Mouse (Mus musculus) heart, adult 8-10 months (tissue): ENCODE measurements around the gene Kbtbd13. TPM values are rescaled to one million over a fixed set of nuclear protein-coding genes. Genes with fewer than 3 reads are reported as not detected.

Experiments used
- DNase-seq: peaks from one replicate; pipeline ENCODE4 v3.0.0; 2022; ENCODE audit warnings: low spot score
- total RNA-seq, 4 experiments: library from RNA; stranded (reverse); gene quantifications; 2 replicates each; pipeline ENCODE4 v1.2.4; 2022

Gene Kbtbd13
- total RNA-seq, 4 experiments from 2014 or later = 2.4 to 3.6 (median 3.1) TPM

DNA sequence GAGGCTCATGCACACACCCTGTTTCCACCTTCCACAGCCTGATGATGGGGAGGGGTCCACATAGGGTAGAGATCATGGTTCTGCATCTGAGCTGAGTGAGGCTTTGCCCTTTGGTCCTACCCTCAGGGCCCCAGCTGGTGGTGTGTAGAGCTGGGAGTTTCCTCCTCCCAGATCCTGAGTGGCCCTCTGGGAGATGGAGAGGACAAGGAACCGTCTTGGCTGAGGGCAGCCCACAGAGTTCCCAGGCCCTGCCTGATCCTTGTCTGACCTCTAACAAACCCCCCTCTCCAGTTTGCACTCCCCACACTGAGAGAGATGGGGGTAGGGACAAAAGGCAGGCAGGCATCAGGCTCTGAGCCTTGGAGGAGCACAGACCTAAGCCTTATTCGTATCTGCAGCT is 2.9 kb upstream of the Kbtbd13 start:
- no peak for DNase-seq

DNA sequence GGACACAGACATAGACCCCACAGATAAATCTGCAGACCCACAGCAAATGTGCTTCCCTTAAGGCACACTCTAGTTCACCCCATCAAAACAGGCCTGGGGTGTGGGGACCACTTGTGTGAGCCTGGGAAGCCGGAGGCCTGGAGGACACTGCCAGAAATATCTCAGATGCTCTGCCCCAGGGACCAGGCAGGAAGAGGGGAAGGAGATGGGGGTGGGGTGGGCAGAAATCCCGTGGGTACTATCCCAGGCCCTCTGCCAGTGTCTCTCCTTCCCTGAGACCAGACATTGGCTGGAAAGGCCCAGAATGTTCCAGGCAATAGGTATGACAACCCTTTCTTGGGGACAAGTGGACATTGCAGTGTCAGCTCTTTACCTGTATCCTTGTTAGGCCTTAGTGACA is 2.2 kb upstream of the Kbtbd13 start:
- DNase-seq = peak; percentile 27

DNA sequence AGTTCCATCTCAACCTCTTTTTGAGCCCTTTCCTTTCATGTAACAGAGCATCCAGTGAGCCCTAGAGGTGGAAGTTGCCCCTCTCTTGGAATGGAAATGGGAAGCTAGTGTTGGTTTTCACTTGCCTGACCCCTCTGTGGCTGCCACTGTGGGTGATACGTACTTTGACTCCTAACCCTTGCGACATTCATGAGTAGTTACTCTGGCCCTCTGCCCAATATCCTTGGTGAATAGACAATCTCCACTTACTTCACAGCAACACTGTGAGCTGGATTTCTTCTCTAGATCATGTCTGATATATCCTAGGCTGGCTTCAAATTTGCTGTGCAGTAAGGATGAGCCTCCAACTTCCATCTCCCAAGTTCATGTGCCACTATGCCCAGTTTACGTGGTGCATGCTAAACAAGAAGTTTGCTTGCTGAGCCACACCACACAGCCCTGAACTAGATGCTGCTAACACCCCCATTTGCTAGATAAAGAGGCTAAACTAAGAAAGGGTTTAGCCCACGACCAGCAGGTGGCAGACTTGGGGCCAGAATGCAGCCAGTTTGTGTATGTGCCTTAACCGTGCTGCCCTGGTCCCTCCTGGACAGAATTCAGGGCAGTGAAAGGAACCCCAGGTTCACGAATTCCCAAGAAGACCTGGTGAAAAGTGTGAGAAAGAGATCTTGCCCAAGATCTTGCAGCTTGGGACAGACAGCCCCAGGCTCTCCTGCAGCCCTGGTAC is 1.3 kb upstream of the Kbtbd13 start:
- DNase-seq = peak; percentile 63

DNA sequence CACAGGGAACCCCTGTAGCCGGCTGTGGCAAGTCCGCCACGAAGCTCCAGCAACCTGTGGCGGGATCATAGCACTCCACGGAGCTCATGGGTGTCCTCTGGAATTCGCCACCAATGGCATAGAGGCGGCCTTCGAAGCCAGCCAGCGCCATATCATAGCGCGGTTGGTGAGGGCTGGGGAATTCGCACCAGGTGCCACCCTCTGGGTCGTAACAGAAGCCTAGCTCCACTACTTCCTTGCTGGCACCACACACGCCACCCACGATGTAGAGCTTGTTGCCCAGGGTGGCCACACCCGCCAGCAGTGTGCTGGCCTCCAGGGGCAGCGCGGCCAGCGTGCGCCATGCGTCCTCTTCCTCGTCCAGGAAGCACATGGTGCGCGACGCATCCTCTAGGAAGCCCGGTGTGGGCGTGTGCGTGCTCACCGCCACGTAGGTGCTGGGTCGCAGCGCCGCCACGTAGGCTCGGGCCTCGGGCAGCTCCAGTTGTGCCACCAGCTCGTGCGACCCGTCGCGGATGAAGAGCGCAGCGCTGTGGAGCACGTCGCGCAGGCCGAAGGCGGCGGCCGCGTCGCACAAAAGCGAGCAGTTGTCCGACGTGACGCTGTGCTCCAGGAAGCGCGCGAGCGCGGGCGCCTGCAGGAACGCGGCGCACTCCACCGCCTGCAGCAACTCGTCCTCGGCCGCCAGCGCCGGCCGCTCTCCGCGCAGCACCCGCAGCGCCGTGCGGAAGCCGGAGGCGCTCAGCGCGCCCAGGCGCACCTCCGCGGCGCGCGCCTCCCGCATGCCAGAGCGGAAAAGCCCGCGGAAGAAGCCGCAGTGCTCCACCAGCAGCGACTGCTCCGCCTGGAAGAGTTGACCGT is 470 bp downstream of the Kbtbd13 start:
- DNase-seq = no peak

DNA sequence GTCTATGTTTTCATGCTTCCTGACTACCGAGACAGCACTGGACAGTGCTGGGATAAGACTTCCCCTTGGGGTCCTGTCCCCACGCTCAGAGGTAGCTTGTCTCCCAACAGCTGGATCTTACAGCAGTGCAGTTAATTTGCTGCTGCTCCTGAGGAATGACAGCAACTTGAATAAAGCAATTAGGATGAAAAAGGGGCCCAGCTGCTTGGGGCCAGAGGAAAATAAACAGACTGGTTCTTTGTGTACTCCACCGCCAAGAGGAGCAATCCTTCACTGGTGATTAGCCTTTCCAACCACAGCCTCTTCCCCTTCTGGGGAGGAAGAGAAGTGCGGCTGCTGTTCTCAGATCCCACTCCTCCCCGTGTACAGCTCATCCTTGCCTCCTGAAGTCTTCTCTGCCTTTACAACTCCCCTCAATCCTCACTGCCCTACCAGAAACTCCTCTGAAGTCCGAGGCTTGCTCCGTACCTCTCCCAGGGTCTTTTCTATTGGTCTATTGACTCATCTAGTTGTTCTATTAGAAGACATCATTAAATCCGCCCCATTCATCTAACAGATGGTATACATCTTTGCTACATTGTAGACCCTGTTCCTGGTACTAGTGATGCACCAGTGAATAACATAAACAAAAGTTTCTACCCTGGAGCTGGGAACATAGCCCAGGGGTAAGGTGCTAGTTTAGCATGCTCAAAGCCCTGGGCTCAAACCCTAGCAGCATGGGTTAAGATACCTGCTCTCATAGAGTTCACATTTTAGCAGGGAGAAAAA is 4.9 kb downstream of the Kbtbd13 start:
- DNase-seq = no peak

DNA sequence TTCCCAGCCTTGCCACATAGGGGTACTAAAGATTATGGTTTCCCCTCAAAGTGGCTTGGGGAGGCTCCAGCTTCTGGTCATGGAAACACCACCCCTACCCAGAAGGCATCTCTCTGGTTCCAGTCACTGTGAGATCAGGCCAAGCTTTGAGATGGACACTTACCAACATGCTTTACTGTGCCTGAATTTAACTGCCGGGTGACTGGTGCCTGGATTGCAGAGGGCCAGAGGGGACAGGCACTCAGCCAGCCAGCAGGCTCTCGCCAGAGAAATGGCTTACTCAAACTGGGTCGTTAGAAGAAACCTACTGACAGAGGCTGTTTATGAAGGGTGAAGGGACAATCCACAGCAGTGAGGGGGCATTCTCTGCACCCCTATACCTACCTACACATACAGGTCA is 7.2 kb downstream of the Kbtbd13 start:
- DNase-seq = no peak

DNA sequence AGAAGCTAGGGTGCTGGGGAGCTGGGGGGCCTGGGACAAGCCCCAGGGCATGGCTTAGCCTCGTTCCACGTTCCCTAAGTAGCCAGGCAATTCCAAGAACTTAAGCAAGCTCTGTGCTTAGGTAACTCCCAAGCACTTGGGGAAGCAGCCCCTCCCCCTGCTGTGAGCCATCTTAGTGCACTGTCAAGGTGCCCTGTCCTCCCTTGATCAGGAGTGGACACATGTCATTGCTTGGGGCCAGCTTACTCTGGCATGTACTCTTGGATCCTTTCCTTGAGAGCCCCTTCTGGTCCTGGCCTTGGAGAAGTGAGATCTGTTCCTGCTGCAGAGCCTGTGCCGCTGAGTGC is 8.7 kb downstream of the Kbtbd13 start:
- no peak for DNase-seq

DNA sequence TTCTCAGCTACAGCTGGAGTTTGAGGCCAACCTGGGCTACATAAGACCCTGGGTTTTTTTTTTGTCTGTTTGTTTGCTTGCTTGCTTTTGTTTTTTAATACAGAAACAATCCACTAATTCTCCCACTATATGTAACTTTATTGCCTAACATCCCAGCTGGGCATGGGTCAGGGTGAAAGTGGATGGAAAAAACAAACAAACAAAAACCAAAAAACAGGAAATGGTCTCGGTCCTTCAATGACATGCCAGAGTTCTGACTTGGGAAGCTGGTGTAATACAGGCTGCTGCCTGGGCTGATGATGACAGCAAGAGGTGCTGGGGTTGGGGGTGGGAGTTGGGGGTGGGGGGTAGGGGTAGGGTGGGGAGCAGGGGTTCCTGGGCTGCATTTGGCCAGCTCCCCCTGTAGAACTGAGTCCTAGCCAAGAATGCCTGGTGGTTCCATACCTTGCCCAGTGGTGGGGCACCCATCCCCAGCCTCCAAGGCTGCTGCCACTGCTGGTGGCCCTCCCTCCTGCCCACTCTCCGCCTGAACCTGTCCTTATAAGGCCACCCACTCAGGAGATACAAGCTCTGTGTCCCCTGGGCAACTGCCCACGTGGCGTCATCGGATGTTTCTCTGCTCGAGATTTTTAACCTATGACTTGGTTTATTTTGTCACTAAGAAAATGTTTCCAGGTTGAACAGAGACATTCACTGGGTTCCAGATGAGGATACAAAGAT is 9.3 kb downstream of the Kbtbd13 start:
- DNase-seq = no peak

DNA sequence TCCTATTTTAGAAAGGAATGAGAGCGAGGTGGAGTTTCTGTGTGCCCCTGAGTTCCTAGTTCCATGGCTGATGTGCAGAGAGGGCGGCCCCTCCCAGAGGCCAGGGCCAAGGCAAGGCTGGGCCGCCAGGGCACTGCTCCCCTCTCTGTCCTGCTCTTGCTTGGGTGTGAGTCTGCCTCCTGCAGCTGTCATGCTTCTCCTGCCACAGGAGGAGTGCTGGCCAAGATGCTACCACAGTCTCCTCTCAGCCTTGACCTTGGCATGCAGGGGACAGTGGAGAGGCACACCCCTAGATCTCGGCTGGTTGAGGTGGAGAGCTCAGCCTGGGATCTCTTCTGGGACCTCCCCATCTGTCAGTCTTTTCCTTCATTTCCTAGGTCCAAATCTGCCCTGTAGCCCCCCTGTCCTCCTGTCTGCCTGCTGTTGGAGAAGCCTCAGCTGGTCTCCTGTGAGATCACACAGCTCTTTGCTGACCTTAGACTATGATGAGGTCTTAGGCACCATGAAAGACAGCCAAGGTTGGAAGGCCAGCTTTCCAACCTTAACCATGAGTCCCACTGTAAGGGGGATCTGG is 10.3 kb downstream of the Kbtbd13 start:
- no peak for DNase-seq

DNA sequence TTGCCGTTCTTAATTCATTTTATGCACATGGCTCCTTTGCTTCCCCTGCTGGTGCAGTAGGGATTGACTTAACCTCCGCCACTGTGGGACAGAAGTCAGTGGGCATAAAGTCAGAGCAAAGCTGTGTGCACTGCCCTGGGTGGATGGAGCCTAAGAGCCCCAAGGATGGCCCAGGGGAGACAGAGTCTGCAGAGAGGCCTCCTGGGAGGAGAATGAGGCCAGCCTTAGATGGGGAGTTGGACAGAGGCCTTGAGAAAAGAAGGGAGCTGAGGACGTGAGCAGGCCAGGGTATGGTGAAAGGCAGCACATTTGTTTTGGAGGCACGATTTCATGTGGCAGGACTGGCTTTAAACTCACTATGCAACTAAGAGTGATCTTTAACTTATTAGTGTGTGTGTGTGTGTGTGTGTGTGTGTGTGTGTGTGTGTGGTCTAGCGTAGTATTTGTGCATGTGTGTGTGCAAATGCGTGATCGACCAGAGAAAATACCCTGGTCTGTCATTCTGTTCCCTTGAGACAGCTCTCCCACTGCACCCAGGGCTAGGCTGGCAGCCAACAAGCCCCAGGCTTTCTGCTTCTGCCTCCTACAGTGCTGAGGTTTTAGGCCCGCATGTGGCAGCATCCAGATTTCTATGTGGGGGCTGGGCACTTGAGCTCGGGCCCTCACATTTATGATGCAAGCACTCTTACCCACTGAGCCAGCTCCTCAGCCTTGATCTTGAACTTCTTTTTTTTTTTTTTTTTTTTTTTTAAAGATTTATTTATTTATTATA is 16.1 kb downstream of the Kbtbd13 start:
- no peak for DNase-seq

DNA sequence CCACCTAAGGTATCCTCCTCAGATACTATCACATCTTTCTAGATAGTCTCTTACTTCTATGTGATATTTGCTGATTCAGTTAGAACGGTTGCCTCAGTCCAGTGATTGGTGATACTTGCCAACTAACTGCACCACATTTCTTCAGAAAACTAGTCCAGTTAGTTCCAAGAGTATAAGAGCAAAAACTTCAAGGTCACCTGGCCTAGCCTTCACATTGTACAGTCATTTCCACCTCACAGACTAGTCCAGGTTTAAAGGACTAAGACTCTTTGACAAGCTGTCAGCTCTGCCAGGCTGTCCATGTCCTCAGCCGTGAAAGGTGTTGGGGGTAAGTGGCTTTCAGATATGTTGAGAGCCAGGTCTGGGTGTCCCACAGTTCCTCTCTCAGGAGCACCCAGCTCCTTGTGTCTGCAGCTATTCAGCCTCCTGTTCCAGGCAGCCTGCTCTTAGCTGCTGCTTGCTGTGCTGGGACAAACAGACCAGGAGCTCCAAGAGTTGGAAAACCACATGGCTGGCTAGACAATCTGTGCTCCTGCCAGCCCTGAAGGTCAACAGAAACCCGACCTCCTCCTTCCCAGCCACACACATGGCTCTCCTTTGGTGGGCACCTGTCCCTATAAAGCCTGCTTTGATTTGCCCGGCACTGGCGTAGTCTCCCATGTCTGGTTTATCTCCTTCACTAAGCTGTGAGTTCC is 16.8 kb downstream of the Kbtbd13 start:
- DNase-seq = peak; percentile 24

DNA sequence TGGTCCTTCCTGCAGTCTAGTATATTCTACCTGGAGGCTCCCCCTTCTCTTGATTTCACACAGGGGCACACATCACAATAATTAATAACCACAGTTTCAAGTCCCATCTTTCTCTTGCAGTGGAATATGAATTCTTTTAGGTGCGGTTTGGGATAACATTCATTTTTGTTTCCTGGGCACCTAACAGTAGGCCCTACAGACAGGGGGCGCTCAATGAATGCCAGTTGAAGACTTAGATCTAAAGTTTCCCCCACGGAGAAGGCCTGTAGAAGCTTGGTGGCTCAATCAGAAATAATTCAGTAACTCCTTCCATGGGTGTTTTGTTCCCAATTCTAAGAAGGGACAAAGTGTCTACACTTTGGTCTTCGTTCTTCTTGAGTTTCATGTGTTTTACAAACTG is 19.0 kb downstream of the Kbtbd13 start:
- DNase-seq = peak; percentile 28

DNA sequence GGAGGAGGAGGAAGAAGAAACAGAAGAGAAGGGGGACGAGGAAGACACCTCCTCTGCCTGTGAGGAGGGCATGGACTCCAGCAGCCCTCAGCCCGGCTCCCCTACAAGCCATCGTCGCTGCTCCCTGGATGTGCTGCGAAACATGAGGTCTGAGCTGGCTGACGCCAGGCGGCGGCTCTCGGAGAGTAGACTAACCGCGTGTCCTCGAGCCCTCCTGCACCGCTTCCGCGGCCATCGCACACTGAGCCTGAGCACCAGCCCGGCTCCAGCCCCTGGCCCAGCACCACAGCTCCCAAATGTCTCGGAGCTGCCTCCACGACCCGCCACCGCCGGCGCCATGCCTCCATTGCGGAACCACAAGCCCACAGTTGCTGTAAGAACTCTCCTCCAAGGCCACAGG is 19.7 kb downstream of the Kbtbd13 start:
- DNase-seq = no peak

DNA sequence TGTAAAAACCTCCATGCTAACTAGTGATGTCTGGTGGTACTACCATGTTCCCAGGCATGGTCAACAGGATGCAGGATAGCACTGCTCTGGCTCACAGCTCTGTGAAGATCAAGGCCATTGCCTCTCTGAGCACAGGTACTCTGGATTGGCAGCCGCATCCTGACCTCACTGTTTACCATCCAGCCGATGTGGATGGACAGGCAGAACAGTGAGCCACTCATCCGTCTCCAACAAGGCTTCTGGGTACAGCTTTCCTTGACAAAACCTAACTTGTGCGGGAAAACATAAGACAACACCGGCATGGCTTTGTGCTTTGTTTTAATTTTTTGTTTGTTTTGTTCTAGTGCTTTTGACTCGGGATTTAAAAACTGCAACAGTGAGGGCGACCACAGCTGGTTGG is 25.7 kb downstream of the Kbtbd13 start:
- no peak for DNase-seq

DNA sequence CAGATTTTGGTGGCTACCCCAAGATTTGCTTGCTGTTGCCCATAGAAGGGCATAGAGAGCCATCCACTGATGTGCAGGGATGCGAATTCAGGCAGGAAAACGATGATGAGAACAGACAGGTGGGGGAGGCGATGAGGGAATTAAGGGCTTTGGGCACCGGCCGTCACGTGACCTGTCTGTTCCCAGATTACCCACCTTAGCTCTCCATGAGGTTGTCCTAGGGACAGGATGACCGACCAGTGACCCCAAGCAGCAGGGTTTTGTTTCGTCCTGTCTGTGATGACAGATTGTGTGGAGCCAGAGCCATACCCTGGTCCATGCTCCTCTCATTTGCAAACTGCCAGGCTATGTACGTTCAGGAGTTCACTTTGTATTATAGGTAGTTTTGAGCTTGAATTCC is 27.8 kb downstream of the Kbtbd13 start:
- DNase-seq = no peak

DNA sequence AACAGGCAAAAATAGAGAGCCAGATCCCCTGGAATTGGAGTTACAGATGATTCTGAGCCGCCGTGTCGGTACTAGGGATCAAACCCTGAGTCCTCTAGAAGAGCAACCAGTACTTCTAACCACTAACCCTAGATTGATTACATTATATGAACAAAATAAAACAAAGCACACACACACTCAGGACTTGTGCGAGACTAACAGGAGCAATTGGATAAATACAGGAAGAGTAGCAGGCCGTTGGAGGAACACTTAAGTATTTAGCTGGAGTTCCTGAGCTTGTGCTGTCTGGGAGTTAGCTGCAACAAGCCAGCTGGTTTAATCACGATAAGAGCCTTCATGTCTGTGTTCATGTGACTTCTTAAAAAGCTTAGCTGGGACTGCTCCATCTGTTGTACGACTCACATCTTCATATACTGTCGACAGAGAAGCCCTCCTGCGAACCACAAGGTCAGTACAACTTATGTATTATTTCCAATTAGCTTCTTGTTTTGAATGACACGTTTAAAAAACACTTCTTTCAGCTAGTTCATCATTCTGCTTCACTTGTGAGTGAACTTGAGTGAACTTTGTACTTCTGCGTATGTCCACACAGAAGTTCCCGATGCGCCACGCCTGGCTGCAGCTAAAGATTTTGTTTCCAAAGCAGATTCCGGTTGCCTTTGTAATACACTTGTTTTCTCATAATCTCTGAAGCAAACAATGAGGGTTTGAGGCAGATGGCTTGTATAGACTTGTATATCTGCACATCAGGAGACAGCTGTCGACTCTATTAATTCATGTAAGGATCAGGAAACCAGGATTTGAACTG is 30.6 kb downstream of the Kbtbd13 start, which contains the start of gene Ubap1l:
Ubap1l (plus strand) TSS at position 401 of the 808 bp plus-strand sequence.
- DNase-seq = no peak

DNA sequence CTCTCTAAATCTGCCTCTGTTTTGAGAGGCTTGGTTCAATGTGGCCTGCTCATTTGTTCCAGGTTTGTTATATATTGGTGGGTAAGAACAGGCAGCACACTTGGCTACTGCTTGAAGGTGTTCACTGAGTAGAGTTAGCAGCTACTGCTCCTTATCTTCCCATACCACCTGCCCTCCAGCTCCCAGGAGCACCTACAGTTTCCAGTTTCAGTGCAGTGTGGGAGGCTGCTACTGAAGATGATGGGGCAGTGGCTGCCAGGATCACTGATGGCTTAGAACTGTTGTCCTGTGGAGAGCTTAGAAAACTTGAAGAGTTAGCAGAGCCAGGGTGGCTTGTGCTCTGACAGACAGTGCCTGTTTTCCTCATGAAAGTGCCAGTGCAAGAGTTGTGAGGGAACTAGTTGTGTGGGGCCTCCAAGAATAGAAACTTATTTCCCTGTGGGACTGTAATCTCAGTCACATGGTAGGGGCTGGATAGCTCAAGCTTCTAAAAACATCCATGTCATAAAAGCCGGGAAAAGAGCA is 32.4 kb downstream of the Kbtbd13 start:
- DNase-seq = no peak

DNA sequence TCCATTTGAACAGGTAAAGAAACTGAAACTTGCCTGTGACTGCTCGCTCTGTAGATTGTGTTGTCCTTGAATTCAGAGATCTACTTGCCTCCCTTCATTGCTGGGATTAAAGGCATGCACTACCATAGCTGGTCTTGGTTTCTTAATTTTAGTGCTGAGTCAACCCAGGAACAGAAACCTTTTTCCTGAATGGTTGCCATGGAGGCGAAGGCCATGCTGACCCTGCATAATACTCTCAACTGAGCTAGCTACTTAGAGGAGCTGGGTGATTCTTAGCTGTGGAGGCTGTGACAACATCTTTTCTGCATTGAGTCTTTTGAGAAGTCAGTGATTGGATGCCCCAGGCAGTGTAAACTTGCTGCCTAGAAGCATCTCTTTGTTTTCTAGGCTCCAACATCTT is 34.5 kb downstream of the Kbtbd13 start:
- no peak for DNase-seq

DNA sequence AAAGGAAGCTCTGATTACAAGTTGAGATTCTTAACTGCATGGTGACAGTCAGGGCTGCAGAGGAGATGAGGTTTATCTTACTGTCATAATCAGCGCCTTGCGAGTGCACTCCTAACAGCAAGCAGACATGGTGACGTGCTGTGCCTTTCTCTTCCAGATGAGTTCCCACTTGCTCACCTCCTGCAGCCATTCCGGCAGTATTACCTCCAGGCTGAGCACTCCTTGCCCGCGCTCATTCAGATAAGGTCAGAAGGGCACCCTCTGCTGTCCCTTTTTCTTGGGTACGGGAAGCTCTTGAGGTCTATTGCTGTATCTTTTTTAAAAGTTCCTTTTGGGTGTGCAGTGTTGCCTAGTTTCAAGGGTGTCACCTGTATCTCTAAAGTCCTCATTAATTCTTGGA is 34.9 kb downstream of the Kbtbd13 start:
- DNase-seq = no peak
